Mouse (Mus musculus) B cell, adult (primary cell): ENCODE results near the gene Snx32. TPM values are rescaled to one million over a fixed set of nuclear protein-coding genes. Genes with fewer than 3 reads are reported as not detected.

Experiments used
- total RNA-seq: library from RNA; stranded (reverse); gene quantifications from 4 replicates; pipeline ENCODE4 v1.2.4, GENCODE M21; 2023; ENCODE audit not compliant: inconsistent age

Gene Snx32
- total RNA-seq: 7.9 to 10.5 TPM (median 9.1 TPM) in 4 replicates

GRCm38 (mm10) chr19:5510031-5511026 is at the start of gene Snx32:
Snx32 (minus strand) TSS chr19:5510538.

GRCm38 (mm10) chr19:5503687-5504086 is 6.7 kb downstream of the Snx32 start, which contains the start of gene 1700020D05Rik:
1700020D05Rik (minus strand) TSS chr19:5503787.

GRCm38 (mm10) chr19:5490313-5490897 is 19.9 kb downstream of the Snx32 start, which contains the start of gene Cfl1:
Cfl1 (plus strand) TSS chr19:5490455.

GRCm38 (mm10) chr19:5487768-5488550 is 22.4 kb downstream of the Snx32 start, which contains the start of gene Mus81:
Mus81 (minus strand) TSS chr19:5488402.

GRCm38 (mm10) chr19:5473720-5474119 is 36.6 kb downstream of the Snx32 start, which contains the start of gene Efemp2:
Efemp2 (plus strand) TSS chr19:5473954.

GRCm38 (mm10) chr19:5468374-5468773 is 42.0 kb downstream of the Snx32 start, which contains the start of gene Ctsw:
Ctsw (minus strand) TSS chr19:5468507.

GRCm38 (mm10) chr19:5460465-5460911 is 49.9 kb downstream of the Snx32 start, which contains the start of gene Fibp:
Fibp (plus strand) TSS chr19:5460615.

GRCm38 (mm10) chr19:5457746-5458442 is 52.4 kb downstream of the Snx32 start, which contains the start of gene Ccdc85b:
Ccdc85b (minus strand) TSS chr19:5457894.

GRCm38 (mm10) chr19:5447515-5448353 is 62.6 kb downstream of the Snx32 start, which contains the start of gene Fosl1:
Fosl1 (plus strand) TSS chr19:5447547.

Other genes starting within 250 kb of the Snx32 start
- 72.2 to 78.0 TPM (median 74.1 TPM) in 4 replicates for gene Pacs1, start 237.4 kb downstream of the Snx32 start, total RNA-seq
- 317 to 332 TPM (median 327 TPM) in 4 replicates for gene Sf3b2, start 215.1 kb downstream of the Snx32 start, total RNA-seq
- not detected in 4 replicates for gene Gal3st3, start 212.2 kb downstream of the Snx32 start, total RNA-seq
- gene Catsper1, start 174.8 kb downstream of the Snx32 start, total RNA-seq: not detected in 4 replicates
- gene Cst6, start 161.0 kb downstream of the Snx32 start, total RNA-seq: 0.58 to 1.0 TPM in 2 of 4 replicates, not detected in the others
- gene Eif1ad, start 143.8 kb downstream of the Snx32 start, total RNA-seq: 34.1 to 40.3 TPM (median 37.2 TPM) in 4 replicates
- 90.5 to 106 TPM (median 95.8 TPM) in 4 replicates for gene Banf1, start 143.4 kb downstream of the Snx32 start, total RNA-seq
- 176 to 199 TPM (median 188 TPM) in 4 replicates for gene Sart1, start 121.8 kb downstream of the Snx32 start, total RNA-seq
- gene Tsga10ip, start 108.0 kb downstream of the Snx32 start, total RNA-seq: not detected in 4 replicates
- gene Drap1, start 85.6 kb downstream of the Snx32 start, total RNA-seq: 168 to 181 TPM (median 171 TPM) in 4 replicates
- gene AI837181, start 85.4 kb downstream of the Snx32 start, total RNA-seq: 56.0 to 61.6 TPM (median 59.0 TPM) in 4 replicates
- gene Fosl1, start 63.0 kb downstream of the Snx32 start, total RNA-seq: 0.55 to 3.8 TPM (median 0.75 TPM) in 4 replicates
- 2.8 to 3.3 TPM (median 3.0 TPM) in 4 replicates for gene Ccdc85b, start 52.6 kb downstream of the Snx32 start, total RNA-seq
- gene Fibp, start 49.9 kb downstream of the Snx32 start, total RNA-seq: 107 to 110 TPM (median 109 TPM) in 4 replicates
- gene Ctsw, start 42.0 kb downstream of the Snx32 start, total RNA-seq: 0.90 to 2.0 TPM (median 1.3 TPM) in 4 replicates
- 1.8 TPM in 1 of 4 replicates, not detected in the others for gene Efemp2, start 36.6 kb downstream of the Snx32 start, total RNA-seq
- gene Mus81, start 22.1 kb downstream of the Snx32 start, total RNA-seq: 40.8 to 48.0 TPM (median 43.1 TPM) in 4 replicates
- 1,329 to 1,431 TPM (median 1,341 TPM) in 4 replicates for gene Cfl1, start 20.1 kb downstream of the Snx32 start, total RNA-seq
- 0.93 to 2.6 TPM (median 2.2 TPM) in 4 replicates for gene 1700020D05Rik, start 6.8 kb downstream of the Snx32 start, total RNA-seq
- 0.27 TPM in 1 of 4 replicates, not detected in the others for gene Ovol1, start 50.1 kb upstream of the Snx32 start, total RNA-seq
- gene Ap5b1, start 57.5 kb upstream of the Snx32 start, total RNA-seq: 13.8 to 21.1 TPM (median 19.0 TPM) in 4 replicates
- 88.3 to 130 TPM (median 99.7 TPM) in 4 replicates for gene Rnaseh2c, start 91.3 kb upstream of the Snx32 start, total RNA-seq
- 104 to 120 TPM (median 115 TPM) in 4 replicates for gene Kat5, start 99.7 kb upstream of the Snx32 start, total RNA-seq
- 140 to 150 TPM (median 143 TPM) in 4 replicates for gene Rela, start 126.9 kb upstream of the Snx32 start, total RNA-seq
- 618 to 650 TPM (median 632 TPM) in 4 replicates for gene Sipa1, start 153.2 kb upstream of the Snx32 start, total RNA-seq
- 52.6 to 59.1 TPM (median 55.7 TPM) in 4 replicates for gene Map3k11, start 178.2 kb upstream of the Snx32 start, total RNA-seq
- 187 to 202 TPM (median 194 TPM) in 4 replicates for gene Pcnx3, start 178.4 kb upstream of the Snx32 start, total RNA-seq
- gene Kcnk7, start 193.8 kb upstream of the Snx32 start, total RNA-seq: not detected in 4 replicates
- 49.9 to 52.9 TPM (median 51.1 TPM) in 4 replicates for gene Ehbp1l1, start 215.8 kb upstream of the Snx32 start, total RNA-seq
- gene Fam89b, start 219.1 kb upstream of the Snx32 start, total RNA-seq: 19.9 to 23.5 TPM (median 21.9 TPM) in 4 replicates
- 0.24 to 0.45 TPM in 2 of 4 replicates, not detected in the others for gene Ltbp3, start 230.4 kb upstream of the Snx32 start, total RNA-seq